Mouse (Mus musculus) kidney, adult 8-10 months (tissue): ENCODE measurements at regions not wholly inside any gene's neighbourhood (a gene's known extent, or its start where the extent isn't known, plus 50 kb on each side); places are given as distances from the start of the nearest gene placed in this dataset.

ENCODE experiments used
- DNase-seq, 2 experiments: peaks; one replicate each; pipeline ENCODE4 v3.0.0; 2022

- no peak for DNase-seq
Observed at GRCm38 (mm10) chr10:39316533-39316932, 52.1 kb upstream of the Fyn start.

GRCm38 (mm10) chr10:39315434-39316174 is 53.1 kb upstream of the Fyn start:
- DNase-seq, result no peak

GRCm38 (mm10) chr10:39311501-39311900 is 57.2 kb upstream of the Fyn start:
- no peak for DNase-seq

GRCm38 (mm10) chr10:39308535-39308934 is 60.1 kb upstream of the Fyn start:
- no peak for DNase-seq

- DNase-seq, result no peak
Observed at GRCm38 (mm10) chr10:39292703-39293496, 75.8 kb upstream of the Fyn start.

GRCm38 (mm10) chr10:39291747-39292198 is 76.9 kb upstream of the Fyn start:
- DNase-seq, result peak in 1 of 2 experiments; percentile 1

GRCm38 (mm10) chr10:39291134-39291746 is 77.4 kb upstream of the Fyn start:
- peak in 1 of 2 experiments; percentile 2 for DNase-seq

GRCm38 (mm10) chr10:39290245-39290644 is 78.4 kb upstream of the Fyn start:
- no peak for DNase-seq

GRCm38 (mm10) chr10:39280366-39281000 is 88.2 kb upstream of the Fyn start:
- no peak for DNase-seq

- DNase-seq, result no peak
Observed at GRCm38 (mm10) chr10:39274202-39274601, 94.5 kb upstream of the Fyn start.

- DNase-seq, result no peak
Observed at GRCm38 (mm10) chr10:39273426-39273825, 95.2 kb upstream of the Fyn start.

- DNase-seq, result no peak
Observed at GRCm38 (mm10) chr10:39272387-39272949, 96.2 kb upstream of the Fyn start.

- no peak for DNase-seq
Observed at GRCm38 (mm10) chr10:39270406-39270805, 98.2 kb upstream of the Fyn start.

- no peak for DNase-seq
Observed at GRCm38 (mm10) chr10:39267236-39267635, 101.4 kb upstream of the Fyn start.

- peak; percentile 72 to 73 for DNase-seq
Observed at GRCm38 (mm10) chr10:39266482-39266881, 102.2 kb upstream of the Fyn start.

GRCm38 (mm10) chr10:39262466-39262865 is 98.9 kb upstream of the Ccn6 start:
- no peak for DNase-seq

- DNase-seq, result no peak
Observed at GRCm38 (mm10) chr10:39261174-39262145, 97.9 kb upstream of the Ccn6 start.

- no peak for DNase-seq
Observed at GRCm38 (mm10) chr10:39260061-39260460, 96.5 kb upstream of the Ccn6 start.

GRCm38 (mm10) chr10:39257371-39258154 is 94.0 kb upstream of the Ccn6 start:
- DNase-seq, result no peak

GRCm38 (mm10) chr10:39254561-39254960 is 91.0 kb upstream of the Ccn6 start:
- DNase-seq, result no peak

- DNase-seq, result no peak
Observed at GRCm38 (mm10) chr10:39250039-39250438, 86.4 kb upstream of the Ccn6 start.
